Mouse (Mus musculus) layer of hippocampus, adult 9-10 months (tissue): ENCODE data around the gene Sms.

Source experiments
- DNase-seq: peaks from one replicate; pipeline ENCODE4 v3.0.0; 2022; ENCODE audit warnings: low spot score

Sms gene

GRCm38 (mm10) chrX:157449000-157449399, 43.1 kb downstream of the Sms start:
- DNase-seq, result no peak

GRCm38 (mm10) chrX:157447431-157447830, 44.7 kb downstream of the Sms start:
- no peak for DNase-seq

GRCm38 (mm10) chrX:157434768-157435167, 57.3 kb downstream of the Sms start:
- DNase-seq, result no peak

GRCm38 (mm10) chrX:157419451-157419850, 72.6 kb downstream of the Sms start:
- DNase-seq, result no peak

- no peak for DNase-seq
These were observed 76.9 kb downstream of the Sms start, which contains the start of gene Phex for GRCm38 (mm10) chrX:157415212-157415611. TSS of gene Phex (minus strand) at chrX:157415312.

GRCm38 (mm10) chrX:157404919-157405318, 87.2 kb downstream of the Sms start:
- no peak for DNase-seq
